Comparison of ENCODE assay signal across 22 mouse cellular contexts in genomic region chr13:35173522-35173921, GRCm38 (mm10).
DNase-seq lines count a peak whose midpoint lies in the region; ATAC-seq and TF ChIP-seq lines count a peak whose summit lies in the region.
"Had no signal": no experiment of that assay in that cellular context is flagged by ENCODE, and none has a peak within 500 bp of the region (broad histone marks: within the 10 kb centered on the region; RNA-seq: fewer than 3 reads in every experiment).

No protein-coding gene starts in this region.

- TF ChIP-seq POLR2A in testis, adult 2 months (IDR thresholded peaks at IDR 0.05; ENCODE audit: control insufficient read depth, low read depth, low read length) = no peak

- H3K9ac ChIP-seq in intestine, embryonic 16.5 days (ENCODE audit: low read depth, low read length) = no peak overlapping the region
- no peak overlapping the region for H3K9ac ChIP-seq in midbrain, postnatal 0 days (replicated peaks; ENCODE audit: low read length, poor library complexity, severe bottlenecking)
- H3K9ac ChIP-seq: embryonic facial prominence, embryonic 13.5 days; embryonic facial prominence, embryonic 15.5 days; forebrain, embryonic 12.5 days; forebrain, postnatal 0 days had no signal

- no peak overlapping the region for H3K4me2 ChIP-seq in intestine, embryonic 16.5 days (ENCODE audit: low read depth, low read length)
- H3K4me2 ChIP-seq in midbrain, postnatal 0 days (ENCODE audit: low read depth, low read length, poor library complexity, severe bottlenecking) = no peak overlapping the region
- H3K4me2 ChIP-seq: embryonic facial prominence, embryonic 13.5 days; embryonic facial prominence, embryonic 15.5 days; forebrain, embryonic 12.5 days had no signal

- peak; percentile 66 for ATAC-seq in intestine, embryonic 16.5 days
- ATAC-seq in midbrain, postnatal 0 days (ENCODE audit: low FRiP score) = no peak
- ATAC-seq: forebrain, embryonic 14.5 days; forebrain, postnatal 0 days had no signal

- no peaks in the 10 kb centered on the region for H3K36me3 ChIP-seq in testis, adult 2 months (ENCODE audit: control insufficient read depth, insufficient read depth, low read length)
- H3K36me3 ChIP-seq in intestine, embryonic 16.5 days (ENCODE audit: control insufficient read depth, insufficient read depth, low read length) = no peaks in the 10 kb centered on the region
- no peaks in the 10 kb centered on the region for H3K36me3 ChIP-seq in midbrain, postnatal 0 days (ENCODE audit: insufficient read depth, low read length)
- H3K36me3 ChIP-seq: embryonic facial prominence, embryonic 13.5 days; embryonic facial prominence, embryonic 15.5 days; forebrain, embryonic 10.5 days; forebrain, embryonic 12.5 days had no signal

- DNase-seq in testis, postnatal 10 days (ENCODE audit: low spot score) = no peak
- DNase-seq in spleen, adult 12 weeks (ENCODE audit: low spot score) = no peak
- DNase-seq in midbrain, postnatal 0 days (ENCODE audit: low spot score) = no peak
- DNase-seq: adrenal gland, adult 2 months; adrenal gland, postnatal 10 days; adrenal gland, postnatal 25 days; cerebellum, adult 11 months; cerebellum, adult 18-20 months; cerebellum, adult 8-10 months; cerebellum, adult 9-11 months; cerebellum, postnatal 14 days; cerebellum, postnatal 36 days; embryo, embryonic 11 days; forebrain, postnatal 0 days had no signal

- peak overlapping the region; percentile 85 for H3K27ac ChIP-seq in testis, adult 2 months (ENCODE audit: control insufficient read depth, insufficient read depth, low read depth, low read length)
- H3K27ac ChIP-seq in intestine, embryonic 16.5 days (ENCODE audit: low read length) = no peak overlapping the region
- no peak overlapping the region for H3K27ac ChIP-seq in midbrain, postnatal 0 days (ENCODE audit: low read depth, low read length)
- H3K27ac ChIP-seq: embryonic facial prominence, embryonic 13.5 days; embryonic facial prominence, embryonic 15.5 days; forebrain, embryonic 10.5 days; forebrain, embryonic 12.5 days had no signal

- no peaks in the 10 kb centered on the region for H3K9me3 ChIP-seq in intestine, embryonic 16.5 days (ENCODE audit: control insufficient read depth, low read length)
- H3K9me3 ChIP-seq in midbrain, postnatal 0 days (ENCODE audit: low read length) = no peaks in the 10 kb centered on the region
- H3K9me3 ChIP-seq: embryonic facial prominence, embryonic 13.5 days; embryonic facial prominence, embryonic 15.5 days; forebrain, embryonic 10.5 days; forebrain, embryonic 12.5 days had no signal

- no peaks in the 10 kb centered on the region for H3K27me3 ChIP-seq in testis, adult 2 months (ENCODE audit: control insufficient read depth, insufficient read depth, low read length)
- no peaks in the 10 kb centered on the region for H3K27me3 ChIP-seq in intestine, embryonic 16.5 days (replicated peaks; ENCODE audit: control insufficient read depth, insufficient read depth, low read length)
- H3K27me3 ChIP-seq in midbrain, postnatal 0 days (ENCODE audit: insufficient read depth, low read length) = no peaks in the 10 kb centered on the region
- H3K27me3 ChIP-seq: embryonic facial prominence, embryonic 13.5 days; embryonic facial prominence, embryonic 15.5 days; forebrain, embryonic 12.5 days had no signal

- TF ChIP-seq CTCF in testis, adult 2 months (IDR thresholded peaks at IDR 0.05; ENCODE audit: control insufficient read depth, insufficient read depth, insufficient replicate concordance, low read depth, low read length) = no peak
- TF ChIP-seq CTCF in midbrain, postnatal 0 days (IDR thresholded peaks at IDR 0.05) = no peak

- peaks cover 12% of the 10 kb centered on the region for H3K4me1 ChIP-seq in testis, adult 2 months (ENCODE audit: control insufficient read depth, insufficient read depth, low read length)
- no peaks in the 10 kb centered on the region for H3K4me1 ChIP-seq in intestine, embryonic 16.5 days (ENCODE audit: control insufficient read depth, insufficient read depth, low read length)
- H3K4me1 ChIP-seq in midbrain, postnatal 0 days (ENCODE audit: insufficient read depth, low read length) = no peaks in the 10 kb centered on the region
- H3K4me1 ChIP-seq: forebrain, embryonic 12.5 days had no signal

- WGBS in intestine, embryonic 16.5 days = 28% methylated on average over 2 of the region's 2 CpGs
- WGBS in midbrain, postnatal 0 days = 18% methylated on average over 2 of the region's 2 CpGs

- H3K4me3 ChIP-seq in testis, adult 2 months (ENCODE audit: control insufficient read depth, low read depth, low read length) = no peak overlapping the region
- no peak overlapping the region for H3K4me3 ChIP-seq in intestine, embryonic 16.5 days (ENCODE audit: low read length)
- H3K4me3 ChIP-seq in midbrain, postnatal 0 days (ENCODE audit: low read depth, low read length) = no peak overlapping the region
- H3K4me3 ChIP-seq: embryonic facial prominence, embryonic 13.5 days; embryonic facial prominence, embryonic 15.5 days; erythroblast, embryonic 14.5 days; forebrain, embryonic 10.5 days; forebrain, embryonic 12.5 days had no signal
